Mouse (Mus musculus) cerebellum, adult 11-12 months (tissue): ENCODE measurements around the gene D10Jhu81e.
"Not testable (repeated sequence)": the region's sequence is repeated elsewhere in the genome, so short reads cannot be mapped to it uniquely, and the experiment has no call there.

Experiments used
- DNase-seq: peaks from one replicate; pipeline ENCODE4 v3.0.0; 2022

The D10Jhu81e gene

GRCm38 (mm10) chr10:78169281-78170042 is at the start of gene D10Jhu81e:
Gene D10Jhu81e, minus strand, starts transcription at chr10:78169782.
- DNase-seq: peak; percentile 100

GRCm38 (mm10) chr10:78218576-78218975 is 49.0 kb upstream of the D10Jhu81e start:
- DNase-seq: no peak

GRCm38 (mm10) chr10:78216376-78217083 is 46.9 kb upstream of the D10Jhu81e start:
- no peak for DNase-seq

GRCm38 (mm10) chr10:78214371-78214770 is 44.8 kb upstream of the D10Jhu81e start:
- DNase-seq: no peak

GRCm38 (mm10) chr10:78211311-78211710 is 41.7 kb upstream of the D10Jhu81e start:
- DNase-seq: no peak

- DNase-seq: no peak
Observed at GRCm38 (mm10) chr10:78201182-78201581, 31.6 kb upstream of the D10Jhu81e start.

- DNase-seq: no peak
Observed at GRCm38 (mm10) chr10:78192933-78193332, 23.4 kb upstream of the D10Jhu81e start.

GRCm38 (mm10) chr10:78186076-78186475 is 16.5 kb upstream of the D10Jhu81e start:
- DNase-seq: not testable (repeated sequence)

GRCm38 (mm10) chr10:78185381-78185725 is 15.8 kb upstream of the D10Jhu81e start:
- DNase-seq: no peak

- peak; percentile 85 for DNase-seq
Observed at GRCm38 (mm10) chr10:78184531-78185380, 15.2 kb upstream of the D10Jhu81e start, which contains the start of gene Pwp2. Gene Pwp2, minus strand, starts transcription at chr10:78185149.

GRCm38 (mm10) chr10:78183577-78183976 is 14.0 kb upstream of the D10Jhu81e start:
- no peak for DNase-seq

- DNase-seq: no peak
Observed at GRCm38 (mm10) chr10:78182321-78182720, 12.7 kb upstream of the D10Jhu81e start.

GRCm38 (mm10) chr10:78174474-78174873 is 4.9 kb upstream of the D10Jhu81e start:
- DNase-seq: no peak

GRCm38 (mm10) chr10:78171581-78171980 is 2.0 kb upstream of the D10Jhu81e start:
- DNase-seq: peak; percentile 44

- DNase-seq: peak; percentile 60
Observed at GRCm38 (mm10) chr10:78171057-78171456, 1.5 kb upstream of the D10Jhu81e start.

- peak; percentile 49 for DNase-seq
Observed at GRCm38 (mm10) chr10:78170445-78170844, 863 bp upstream of the D10Jhu81e start.

- DNase-seq: peak; percentile 62
Observed at GRCm38 (mm10) chr10:78168792-78169191, 790 bp downstream of the D10Jhu81e start.

- no peak for DNase-seq
Observed at GRCm38 (mm10) chr10:78167775-78168174, 1.8 kb downstream of the D10Jhu81e start.

GRCm38 (mm10) chr10:78167333-78167732 is 2.2 kb downstream of the D10Jhu81e start:
- DNase-seq: peak; percentile 74

- peak; percentile 67 for DNase-seq
Observed at GRCm38 (mm10) chr10:78165256-78166005, 4.2 kb downstream of the D10Jhu81e start.

- peak; percentile 88 for DNase-seq
Observed at GRCm38 (mm10) chr10:78164786-78165185, 4.8 kb downstream of the D10Jhu81e start.

GRCm38 (mm10) chr10:78163923-78164322 is 5.7 kb downstream of the D10Jhu81e start:
- DNase-seq: peak; percentile 77
